Mouse (Mus musculus) liver, embryonic 13.5 days (tissue): ENCODE measurements around the gene H3f3b. TPM values are rescaled to one million over a fixed set of nuclear protein-coding genes. Genes with fewer than 3 reads are reported as not detected.
"Not testable (repeated sequence)": the region's sequence is repeated elsewhere in the genome, so short reads cannot be mapped to it uniquely, and the experiment has no call there.

Experiments used
- ATAC-seq: fragments of 200-750 bp; cut with Nextera tagmentation; 2 replicates; pipeline ENCODE4 v1.8.0; 2017; ENCODE audit warnings: low read depth, mild to moderate bottlenecking, moderate number of reproducible peaks, moderate library complexity
- DNase-seq: peaks from one replicate; pipeline ENCODE4 v3.0.0; 2022
- H3K27ac ChIP-seq: fragments of 300-500 bp; sonication (generic); 2 replicates; pipeline ENCODE4 v1.5.1; 2015; ENCODE audit warnings: moderate library complexity, mild to moderate bottlenecking, inconsistent platforms
- H3K27me3 ChIP-seq: fragments of 300-500 bp; sonication (generic); 2 replicates; pipeline ENCODE4 v1.6.1; 2015; ENCODE audit warnings: mild to moderate bottlenecking, inconsistent platforms
- H3K36me3 ChIP-seq: fragments of 300-500 bp; sonication (generic); 2 replicates; pipeline ENCODE4 v1.6.1; 2015; ENCODE audit warnings: mild to moderate bottlenecking, inconsistent platforms
- H3K4me1 ChIP-seq: fragments of 300-500 bp; sonication (generic); replicated peaks from 2 replicates; pipeline ENCODE4 v1.6.1; 2015; ENCODE audit warnings: inconsistent platforms
- H3K4me2 ChIP-seq: fragments of 300-500 bp; sonication (generic); 2 replicates; pipeline ENCODE4 v1.6.1; 2015; ENCODE audit warnings: inconsistent platforms, mild to moderate bottlenecking, moderate library complexity
- H3K4me3 ChIP-seq: fragments of 300-500 bp; sonication (generic); replicated peaks from 2 replicates; pipeline ENCODE4 v1.5.1; 2015; ENCODE audit warnings: mild to moderate bottlenecking, inconsistent platforms
- H3K9ac ChIP-seq: fragments of 300-500 bp; sonication (generic); 2 replicates; pipeline ENCODE4 v1.6.1; 2015; ENCODE audit warnings: mild to moderate bottlenecking, inconsistent platforms
- H3K9me3 ChIP-seq: fragments of 300-500 bp; sonication (generic); replicated peaks from 2 replicates; pipeline ENCODE4 v1.6.1; 2016; ENCODE audit warnings: inconsistent platforms
- WGBS: fragments of 180-500 bp; shearing (Covaris S2); methylation state at CpG from one replicate; pipeline ENCODE4 v1.1.7; 2015; ENCODE audit not compliant: insufficient replicate concordance; 5-methylcytosine and 5-hydroxymethylcytosine counted together
- polyA plus RNA-seq: library from polyadenylated mRNA; unstranded; fragments of >200 nt; fragmentation: Nextera tagmentation; extraction: Ambion mirVana; gene quantifications from 2 replicates; pipeline ENCODE4 v1.2.1, GENCODE M21; 2015

The H3f3b gene
- polyA plus RNA-seq, 1 experiment from 2014 or later = 785 TPM

DNA sequence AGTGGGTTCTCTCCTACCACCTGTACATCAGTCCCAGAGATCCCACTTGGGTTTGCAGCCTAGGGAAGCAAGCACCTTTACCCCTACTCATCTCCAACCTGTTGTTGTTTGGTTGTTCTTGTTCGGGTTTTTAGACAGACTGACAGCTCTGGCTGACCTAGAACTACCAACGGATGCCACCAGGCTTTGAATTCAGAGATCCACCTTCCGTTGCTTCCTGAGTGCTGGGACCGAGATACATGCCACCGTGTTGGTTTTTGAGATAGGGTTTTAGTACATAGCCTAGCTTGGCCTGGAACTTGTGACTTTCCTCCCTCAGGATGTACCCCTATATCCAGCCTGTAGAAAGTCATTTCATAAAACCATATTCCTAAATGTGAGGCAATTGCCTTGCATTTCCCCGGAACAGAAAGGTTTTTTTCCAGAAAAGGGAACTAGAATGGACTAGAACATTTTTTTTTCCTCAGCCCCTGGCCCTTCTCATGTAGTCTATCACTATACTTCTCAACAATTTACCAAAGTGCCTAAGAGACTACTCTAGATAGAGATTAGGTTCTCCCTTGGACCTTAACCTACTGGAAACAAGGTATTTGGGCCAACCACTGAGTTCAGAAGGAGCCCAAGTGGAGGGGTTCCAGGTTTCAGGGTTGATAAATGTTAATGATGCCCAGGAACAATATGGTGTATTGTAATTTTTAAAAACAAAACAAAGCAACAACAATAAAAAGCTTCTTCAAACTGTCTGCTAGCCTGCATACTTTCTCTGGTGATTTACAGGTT lies 1.5 kb upstream of the H3f3b start:
- 57% methylated on average over 6 of the region's 6 CpGs for WGBS
- peak overlapping the region; percentile 96 for H3K9ac ChIP-seq
- peak overlapping the region; percentile 85 for H3K4me3 ChIP-seq
- ATAC-seq = no peak
- no peaks in the 10 kb centered on the region for H3K9me3 ChIP-seq
- peaks cover 15% of the 10 kb centered on the region; the same call in 1 of the 2 replicates for H3K36me3 ChIP-seq
- DNase-seq = no peak
- H3K4me2 ChIP-seq = peak overlapping the region; percentile 71
- H3K4me1 ChIP-seq = peaks cover 49% of the 10 kb centered on the region
- peak overlapping the region; percentile 79 for H3K27ac ChIP-seq
- no peaks in the 10 kb centered on the region for H3K27me3 ChIP-seq

GRCm38 (mm10) chr11:116028177-116028865 lies 559 bp upstream of the H3f3b start:
- 0 out of 2 replicates have a peak overlapping the region, but pooled peaks have one; percentile 33 for H3K9ac ChIP-seq
- no peak for ATAC-seq
- H3K4me3 ChIP-seq = no peak overlapping the region
- H3K4me1 ChIP-seq = peaks cover 45% of the 10 kb centered on the region
- 75% methylated on average over 9 of the region's 9 CpGs for WGBS
- no peak for DNase-seq
- H3K4me2 ChIP-seq = no peak overlapping the region
- 0 out of 2 replicates have a peak overlapping the region, but pooled peaks have one; percentile 79 for H3K27ac ChIP-seq
- H3K36me3 ChIP-seq = peaks cover 10% of the 10 kb centered on the region
- H3K27me3 ChIP-seq = no peaks in the 10 kb centered on the region
- no peaks in the 10 kb centered on the region for H3K9me3 ChIP-seq

DNA sequence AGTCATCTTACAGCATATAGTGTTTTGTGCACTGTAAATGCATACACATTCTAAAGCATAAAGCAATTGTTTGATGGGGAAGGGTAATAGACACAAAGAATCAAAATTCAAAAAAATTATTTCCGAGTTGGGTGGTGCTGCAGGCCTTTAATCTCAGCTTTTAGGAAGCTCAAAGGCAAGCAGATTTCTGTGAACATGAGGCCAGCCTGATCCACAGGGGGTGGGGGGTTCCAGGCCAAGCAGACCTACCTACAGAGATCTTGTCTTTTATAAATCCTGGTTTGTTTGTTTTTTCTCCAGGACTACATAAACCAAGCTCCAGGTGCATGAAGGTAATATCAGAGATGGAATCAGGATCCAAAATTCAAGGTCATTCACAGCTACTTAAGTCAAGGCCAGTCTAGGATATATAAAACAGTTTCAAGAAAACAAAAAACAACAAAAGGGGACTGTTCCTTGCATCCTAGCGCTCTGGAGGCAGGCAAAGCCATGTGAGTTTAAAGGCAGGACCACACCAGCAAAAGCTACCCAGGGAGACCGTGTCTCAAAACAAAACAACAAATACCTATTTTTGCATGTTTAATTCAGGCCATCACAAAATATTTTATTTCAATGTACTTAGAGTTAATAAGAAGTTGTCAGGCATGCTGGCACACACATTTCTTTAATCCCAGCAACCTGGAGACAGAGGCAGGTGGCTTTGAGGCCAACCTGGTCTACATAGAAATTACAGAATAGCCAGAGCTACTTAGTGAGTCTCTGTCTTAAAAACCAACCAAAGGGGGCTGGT lies 2.5 kb downstream of the H3f3b start:
- Histone ChIP-seq H3K36me3 (peaks cover 21% of the 10 kb centered on the region), H3K4me2 (no peak overlapping the region), H3K4me3 (no peak overlapping the region), H3K27ac (peak overlapping the region; percentile 72), H3K9me3 (no peaks in the 10 kb centered on the region), H3K4me1 (peaks cover 27% of the 10 kb centered on the region), H3K9ac (no peak overlapping the region), H3K27me3 (no peaks in the 10 kb centered on the region)
- ATAC-seq (no peak), DNase-seq (no peak)
- WGBS = 86% methylated on average over 3 of the region's 3 CpGs

DNA sequence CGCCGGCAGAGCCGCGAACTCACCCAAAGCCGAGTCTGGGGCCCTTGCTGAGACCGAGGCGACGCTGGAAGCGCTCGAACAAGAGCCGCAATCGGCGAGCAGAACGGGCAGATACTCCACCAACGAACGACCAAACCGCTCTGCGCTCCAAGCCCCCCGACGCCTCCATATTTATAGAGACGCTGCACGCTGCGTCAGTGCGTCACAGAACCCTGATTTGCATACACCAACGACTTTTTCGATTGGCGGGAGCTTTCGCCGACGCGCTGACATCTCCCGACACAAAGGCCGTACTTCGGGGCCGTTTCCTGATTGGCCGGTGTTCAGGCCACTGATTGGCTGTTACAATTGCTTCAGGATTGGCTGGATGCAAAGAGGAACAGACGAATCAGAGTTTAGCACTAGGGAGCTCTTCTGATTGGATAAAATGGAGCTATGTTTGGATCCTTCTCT lies 3.4 kb downstream of the H3f3b start:
- peak; percentile 96 for DNase-seq
- peak overlapping the region; percentile 100 for H3K9ac ChIP-seq
- WGBS = under 1% methylated on average over 37 of the region's 37 CpGs
- H3K4me2 ChIP-seq = peak overlapping the region; percentile 77
- peaks cover 21% of the 10 kb centered on the region for H3K36me3 ChIP-seq
- H3K4me1 ChIP-seq = peaks cover 22% of the 10 kb centered on the region
- H3K27ac ChIP-seq = peak overlapping the region; percentile 100
- no peaks in the 10 kb centered on the region for H3K27me3 ChIP-seq
- H3K4me3 ChIP-seq = peak overlapping the region; percentile 100
- H3K9me3 ChIP-seq = no peaks in the 10 kb centered on the region
- ATAC-seq = peak; percentile 93

DNA sequence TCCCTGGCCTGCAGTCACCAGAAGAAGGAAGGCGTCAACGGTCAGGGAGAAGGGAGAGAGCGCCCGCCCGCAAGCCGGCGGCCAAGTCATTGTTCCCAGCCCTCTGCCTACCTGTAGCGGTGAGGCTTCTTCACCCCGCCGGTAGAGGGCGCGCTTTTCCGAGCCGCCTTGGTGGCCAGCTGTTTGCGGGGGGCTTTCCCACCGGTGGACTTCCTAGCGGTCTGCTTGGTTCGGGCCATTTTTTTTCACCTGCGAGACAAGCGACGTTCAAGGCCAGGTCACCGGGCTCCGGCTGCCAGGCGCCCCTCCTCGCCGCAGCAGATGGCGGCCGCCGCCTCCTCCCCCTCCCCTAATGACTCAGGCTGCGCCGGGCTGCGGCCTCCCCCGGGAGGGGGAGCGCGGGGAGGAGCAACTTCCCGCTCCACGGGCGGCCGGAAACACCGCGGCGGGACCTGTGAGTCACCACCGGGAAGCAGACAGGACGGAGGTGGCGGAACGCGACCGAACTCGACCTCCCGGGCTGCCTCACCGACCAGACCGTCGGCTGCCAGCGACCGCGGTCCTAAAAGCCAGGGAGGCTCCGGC lies 3.9 kb downstream of the H3f3b start:
- Histone ChIP-seq H3K36me3 (peaks cover 21% of the 10 kb centered on the region), H3K9me3 (no peaks in the 10 kb centered on the region), H3K27me3 (no peaks in the 10 kb centered on the region), H3K27ac (peak overlapping the region; percentile 100), H3K4me2 (peak overlapping the region; percentile 77), H3K4me3 (peak overlapping the region; percentile 100), H3K4me1 (peaks cover 17% of the 10 kb centered on the region), H3K9ac (peak overlapping the region; percentile 100)
- WGBS = under 1% methylated on average over 57 of the region's 57 CpGs
- ATAC-seq (peak; percentile 61), DNase-seq (peak; percentile 75)

- H3K27ac ChIP-seq = peak overlapping the region; percentile 100
- peak overlapping the region; percentile 100 for H3K4me3 ChIP-seq
- not testable (repeated sequence) for ATAC-seq, H3K27me3 ChIP-seq, DNase-seq, H3K9me3 ChIP-seq
- peak overlapping the region; percentile 100 for H3K9ac ChIP-seq
- H3K36me3 ChIP-seq = peaks cover 21% of the 10 kb centered on the region
- WGBS = 5% methylated on average over 18 of the region's 18 CpGs
- peak overlapping the region; percentile 77 for H3K4me2 ChIP-seq
- peaks cover 12% of the 10 kb centered on the region for H3K4me1 ChIP-seq
These were observed 4.5 kb downstream of the H3f3b start for GRCm38 (mm10) chr11:116023074-116023770.

GRCm38 (mm10) chr11:116022256-116022780 lies 5.4 kb downstream of the H3f3b start:
- no peaks in the 10 kb centered on the region for H3K9me3 ChIP-seq
- WGBS = 76% methylated on average over 4 of the region's 4 CpGs
- H3K27ac ChIP-seq = no peak overlapping the region
- peaks cover 12% of the 10 kb centered on the region for H3K4me1 ChIP-seq
- ATAC-seq (no peak), DNase-seq (no peak)
- H3K4me3 ChIP-seq = peak overlapping the region; percentile 100
- H3K4me2 ChIP-seq = peak overlapping the region; percentile 77
- H3K9ac ChIP-seq = peak overlapping the region; percentile 61
- H3K36me3 ChIP-seq = peaks cover 21% of the 10 kb centered on the region
- H3K27me3 ChIP-seq = no peaks in the 10 kb centered on the region

DNA sequence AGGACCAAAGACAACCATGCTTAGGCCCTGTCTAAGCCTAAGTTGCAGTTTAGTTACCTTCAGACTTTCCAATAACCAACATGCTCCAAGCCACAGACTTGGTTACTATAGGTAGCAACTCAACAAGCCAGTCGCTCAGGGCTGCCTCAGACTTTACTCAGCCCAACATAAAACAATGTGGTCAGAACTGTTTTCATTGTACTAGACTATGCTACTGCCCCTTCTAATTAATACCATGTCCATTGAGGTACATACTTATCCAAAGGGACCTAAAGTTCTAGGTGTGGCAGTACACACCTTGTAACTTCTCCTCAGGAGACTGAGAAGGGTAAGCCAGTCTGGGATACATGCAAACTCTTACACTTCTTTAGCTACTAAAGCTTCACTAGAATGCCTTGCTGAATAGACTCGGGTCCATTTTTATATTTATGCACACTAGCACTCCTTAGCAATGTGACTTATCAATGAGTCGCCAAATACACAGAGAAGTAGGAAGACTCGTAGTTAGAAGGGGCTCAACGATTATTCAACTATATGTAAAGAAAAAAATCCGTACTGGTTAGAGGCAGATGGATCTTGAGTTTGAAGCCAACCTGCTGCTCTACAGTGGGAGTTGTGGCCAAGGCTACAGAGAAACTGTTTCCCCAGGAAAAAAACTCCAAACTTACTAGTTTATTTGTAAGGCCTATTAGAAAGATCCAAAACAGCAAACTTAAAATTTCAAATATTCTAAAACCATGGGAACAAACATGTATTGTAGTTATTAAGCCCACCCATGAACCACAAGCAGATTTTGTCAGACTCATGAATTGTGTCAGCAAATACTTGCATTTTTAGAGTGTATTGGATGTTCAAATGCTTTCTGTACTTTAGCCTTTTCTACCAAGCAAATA lies 6.2 kb downstream of the H3f3b start:
- 59% methylated on average over 6 of the region's 6 CpGs for WGBS
- Histone ChIP-seq H3K27me3 (no peaks in the 10 kb centered on the region), H3K4me2 (peak overlapping the region; percentile 2; the same call in 1 of the 2 replicates), H3K9me3 (no peaks in the 10 kb centered on the region), H3K4me3 (peak overlapping the region; percentile 100), H3K9ac (peak overlapping the region; percentile 12; the same call in 1 of the 2 replicates), H3K4me1 (peaks cover 12% of the 10 kb centered on the region), H3K27ac (peak overlapping the region; percentile 19; the same call in 1 of the 2 replicates), H3K36me3 (peaks cover 21% of the 10 kb centered on the region)
- ATAC-seq (no peak), DNase-seq (no peak)

GRCm38 (mm10) chr11:116020519-116020922 lies 7.2 kb downstream of the H3f3b start:
- Histone ChIP-seq H3K9ac (no peak overlapping the region), H3K4me2 (no peak overlapping the region), H3K9me3 (no peaks in the 10 kb centered on the region), H3K27me3 (no peaks in the 10 kb centered on the region), H3K4me1 (peaks cover 15% of the 10 kb centered on the region), H3K27ac (peak overlapping the region; percentile 64), H3K4me3 (no peak overlapping the region), H3K36me3 (peaks cover 21% of the 10 kb centered on the region)
- DNase-seq = no peak
- WGBS = 17% methylated on average over 1 of the region's 1 CpGs
- ATAC-seq = no peak
